Mouse (Mus musculus): ENCODE data around the gene Gm7534.

- TF ChIP-seq HCFC1 (IDR thresholded peaks at IDR 0.05; ENCODE audit: borderline replicate concordance, insufficient read depth, low read length) (no peak), MAFK (IDR thresholded peaks at IDR 0.05; ENCODE audit: insufficient read depth, low read depth, low read length) (no peak), ZC3H11A (IDR thresholded peaks at IDR 0.05; ENCODE audit: borderline replicate concordance, low read depth, low read length) (no peak)
Measured at GRCm38 (mm10) chr4:134164591-134164990, 38.2 kb downstream of the Gm7534 start.
